Mouse (Mus musculus): ENCODE measurements around the gene Ivns1abp. TPM values are rescaled to one million over a fixed set of nuclear protein-coding genes. Genes with fewer than 3 reads are reported as not detected.
"Not testable (repeated sequence)": the region's sequence is repeated elsewhere in the genome, so short reads cannot be mapped to it uniquely, and the experiment has no call there.

The Ivns1abp gene
- 534 and 540 TPM in 2 replicates for polyA plus RNA-seq (2015; fragmentation: Nextera tagmentation; extraction: Ambion mirVana)

DNA sequence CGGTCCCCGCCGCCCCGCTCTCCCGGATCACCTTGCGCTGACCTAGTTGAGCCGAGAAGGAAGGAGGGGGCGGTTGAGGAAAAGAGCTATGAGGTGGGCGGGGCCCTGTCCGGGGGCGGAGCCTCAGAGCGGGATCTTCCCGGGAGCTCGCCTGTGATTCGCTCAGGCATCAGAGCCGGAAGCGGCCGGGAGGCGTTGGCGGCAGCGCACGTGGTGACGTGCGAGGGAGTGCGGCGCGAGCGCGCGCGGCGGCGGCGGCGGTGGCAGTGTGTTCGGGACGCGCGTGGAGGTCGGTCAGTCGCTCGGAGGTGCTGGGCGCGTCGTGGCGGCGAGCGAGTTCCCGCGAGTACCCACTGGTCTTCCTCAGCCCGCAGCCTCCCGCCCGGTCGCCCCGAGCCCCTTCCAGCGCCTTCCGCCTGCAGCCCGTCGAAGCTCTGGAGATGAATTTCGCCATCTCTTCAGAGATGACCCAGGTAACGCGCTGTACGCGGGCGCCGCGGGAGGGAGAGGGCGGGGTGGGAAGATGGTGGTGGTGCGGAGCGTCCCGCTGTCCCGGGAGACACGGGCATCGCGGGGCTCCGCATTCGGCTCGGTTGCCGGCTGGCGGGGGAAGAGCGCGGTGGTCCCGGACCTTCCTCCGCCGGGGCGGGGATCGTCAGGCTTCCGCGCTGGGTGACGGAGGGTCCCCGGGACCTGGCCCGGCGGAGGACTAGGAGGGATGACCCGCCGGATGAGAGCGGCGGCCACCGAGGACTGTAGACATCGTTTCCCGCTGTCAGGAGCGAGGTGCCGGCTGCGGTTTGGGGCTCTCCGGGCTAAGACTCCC, at the start of gene Ivns1abp:
TSS of gene Ivns1abp (plus strand) at position 195 of the 826 bp plus-strand sequence.
- Histone ChIP-seq H3K36me3 (ENCODE audit: insufficient read depth, low read length) (no peaks in the 10 kb centered on the region), H3K4me3 (ENCODE audit: low read length) (peak within 1 kb of the TSS; percentile 96), H3K4me1 (ENCODE audit: insufficient read depth, low read length) (peaks cover 29% of the 10 kb centered on the region), H3K9ac (replicated peaks; ENCODE audit: low read length) (peak within 1 kb of the TSS; percentile 99), H3K9me3 (ENCODE audit: low read length) (no peaks in the 10 kb centered on the region), H3K4me2 (replicated peaks; ENCODE audit: low read depth, low read length) (peak within 1 kb of the TSS; percentile 62), H3K27ac (ENCODE audit: low read length) (peak within 1 kb of the TSS; percentile 96), H3K27me3 (ENCODE audit: insufficient read depth, low read length) (no peaks in the 10 kb centered on the region)
- peak; percentile 94 for ATAC-seq (ENCODE audit: low FRiP score, low TSS enrichment)
- under 1% methylated on average over 94 of the region's 104 CpGs for WGBS

DNA sequence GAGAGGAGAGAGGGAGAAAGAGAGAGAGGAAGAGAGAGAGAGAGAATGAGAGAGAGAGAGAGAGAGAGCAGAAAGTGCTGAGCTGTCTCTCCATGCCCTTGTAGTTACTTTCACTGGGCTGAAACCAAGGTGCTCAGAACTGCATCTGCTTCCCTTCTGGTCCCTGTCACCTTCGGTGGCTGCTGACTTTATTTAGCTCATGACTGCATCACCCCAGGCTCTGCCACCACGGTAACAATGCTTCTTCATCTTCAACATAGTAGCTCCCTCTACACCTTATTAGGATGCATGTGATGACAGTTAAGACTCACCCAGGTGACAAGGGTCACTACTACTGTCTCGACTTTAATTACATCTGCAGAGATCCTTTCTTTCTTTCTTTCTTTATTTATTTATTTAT, 48.8 kb upstream of the Ivns1abp start:
- no peaks in the 10 kb centered on the region for H3K9me3 ChIP-seq (ENCODE audit: low read length)
- no peak overlapping the region for H3K27ac ChIP-seq (ENCODE audit: low read length)
- ATAC-seq (ENCODE audit: low FRiP score, low TSS enrichment): no peak
- H3K36me3 ChIP-seq (ENCODE audit: insufficient read depth, low read length): no peaks in the 10 kb centered on the region
- H3K4me3 ChIP-seq (ENCODE audit: low read length): no peak overlapping the region
- 0 out of 2 replicates have a peak, but pooled peaks cover 3% of the 10 kb centered on the region for H3K4me1 ChIP-seq (ENCODE audit: insufficient read depth, low read length)
- H3K27me3 ChIP-seq (ENCODE audit: insufficient read depth, low read length): no peaks in the 10 kb centered on the region
- WGBS: 55% methylated on average over 3 of the region's 3 CpGs
- H3K9ac ChIP-seq (replicated peaks; ENCODE audit: low read length): no peak overlapping the region
- no peak overlapping the region for H3K4me2 ChIP-seq (replicated peaks; ENCODE audit: low read depth, low read length)

GRCm38 (mm10) chr1:151296621-151297020, 47.7 kb upstream of the Ivns1abp start:
- Histone ChIP-seq H3K4me2 (replicated peaks; ENCODE audit: low read depth, low read length) (no peak overlapping the region), H3K9me3 (ENCODE audit: low read length) (no peaks in the 10 kb centered on the region), H3K27me3 (ENCODE audit: insufficient read depth, low read length) (no peaks in the 10 kb centered on the region), H3K36me3 (ENCODE audit: insufficient read depth, low read length) (no peaks in the 10 kb centered on the region), H3K4me3 (ENCODE audit: low read length) (no peak overlapping the region), H3K27ac (ENCODE audit: low read length) (no peak overlapping the region; the same call in 1 of the 2 replicates), H3K4me1 (ENCODE audit: insufficient read depth, low read length) (0 out of 2 replicates have a peak, but pooled peaks cover 3% of the 10 kb centered on the region), H3K9ac (replicated peaks; ENCODE audit: low read length) (no peak overlapping the region)
- 88% methylated on average over 1 of the region's 1 CpGs for WGBS
- no peak for ATAC-seq (ENCODE audit: low FRiP score, low TSS enrichment)

DNA sequence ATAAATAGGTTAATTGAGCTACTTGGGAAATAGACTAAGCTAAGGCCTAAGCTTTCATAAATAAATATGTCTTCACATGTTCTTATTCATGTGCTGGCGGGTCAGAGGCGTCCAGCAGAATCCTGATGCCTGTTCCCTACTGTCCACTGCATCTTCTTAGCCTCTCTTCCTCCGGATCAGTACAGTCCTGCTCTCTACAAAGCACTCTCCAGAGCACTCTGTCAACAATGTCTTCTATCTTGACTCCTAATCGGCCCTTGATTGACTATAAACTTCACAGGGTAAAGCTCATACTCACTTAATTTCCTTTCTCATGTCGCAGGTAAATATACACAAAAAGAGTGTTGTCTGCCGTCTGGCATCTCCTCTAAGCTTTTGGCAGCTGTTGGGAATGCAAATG, 47.3 kb upstream of the Ivns1abp start:
- ATAC-seq (ENCODE audit: low FRiP score, low TSS enrichment): no peak
- 82% methylated on average over 6 of the region's 6 CpGs for WGBS
- no peak overlapping the region for H3K4me3 ChIP-seq (ENCODE audit: low read length)
- no peaks in the 10 kb centered on the region for H3K9me3 ChIP-seq (ENCODE audit: low read length)
- no peak overlapping the region for H3K27ac ChIP-seq (ENCODE audit: low read length)
- H3K4me1 ChIP-seq (ENCODE audit: insufficient read depth, low read length): 0 out of 2 replicates have a peak, but pooled peaks cover 3% of the 10 kb centered on the region
- no peak overlapping the region for H3K4me2 ChIP-seq (replicated peaks; ENCODE audit: low read depth, low read length)
- H3K36me3 ChIP-seq (ENCODE audit: insufficient read depth, low read length): no peaks in the 10 kb centered on the region
- no peak overlapping the region for H3K9ac ChIP-seq (replicated peaks; ENCODE audit: low read length)
- no peaks in the 10 kb centered on the region for H3K27me3 ChIP-seq (ENCODE audit: insufficient read depth, low read length)

GRCm38 (mm10) chr1:151297596-151297995, 46.7 kb upstream of the Ivns1abp start:
- Histone ChIP-seq H3K9me3 (ENCODE audit: low read length) (no peaks in the 10 kb centered on the region), H3K9ac (replicated peaks; ENCODE audit: low read length) (no peak overlapping the region), H3K27ac (ENCODE audit: low read length) (no peak overlapping the region), H3K4me2 (replicated peaks; ENCODE audit: low read depth, low read length) (no peak overlapping the region), H3K4me1 (ENCODE audit: insufficient read depth, low read length) (0 out of 2 replicates have a peak, but pooled peaks cover 3% of the 10 kb centered on the region), H3K4me3 (ENCODE audit: low read length) (no peak overlapping the region), H3K36me3 (ENCODE audit: insufficient read depth, low read length) (no peaks in the 10 kb centered on the region), H3K27me3 (ENCODE audit: insufficient read depth, low read length) (no peaks in the 10 kb centered on the region)
- ATAC-seq (ENCODE audit: low FRiP score, low TSS enrichment): no peak
- 85% methylated on average over 2 of the region's 2 CpGs for WGBS

DNA sequence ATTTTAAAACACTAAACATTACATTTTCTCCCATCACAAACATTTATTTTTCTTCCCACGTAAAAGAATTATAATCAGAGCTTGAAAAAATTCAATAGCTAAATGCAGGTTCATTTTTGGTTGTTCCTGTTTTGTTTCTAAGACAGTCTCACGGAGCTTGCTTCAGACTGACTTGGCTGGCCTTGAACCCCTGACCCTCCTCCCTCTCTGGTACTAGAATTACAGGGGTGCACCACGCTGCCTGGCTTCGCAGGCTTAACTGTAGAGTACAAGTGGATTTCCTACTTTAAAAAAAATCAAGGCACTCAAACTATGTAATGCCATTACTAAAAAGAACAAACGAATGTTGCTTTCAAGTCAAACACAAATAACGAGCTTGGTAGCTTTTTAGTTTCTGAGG, 42.8 kb upstream of the Ivns1abp start:
- H3K27me3 ChIP-seq (ENCODE audit: insufficient read depth, low read length): no peaks in the 10 kb centered on the region
- no peaks in the 10 kb centered on the region for H3K4me1 ChIP-seq (ENCODE audit: insufficient read depth, low read length)
- H3K36me3 ChIP-seq (ENCODE audit: insufficient read depth, low read length): no peaks in the 10 kb centered on the region
- WGBS: 63% methylated on average over 6 of the region's 6 CpGs
- H3K4me3 ChIP-seq (ENCODE audit: low read length): no peak overlapping the region
- H3K4me2 ChIP-seq (replicated peaks; ENCODE audit: low read depth, low read length): no peak overlapping the region
- no peaks in the 10 kb centered on the region for H3K9me3 ChIP-seq (ENCODE audit: low read length)
- no peak overlapping the region for H3K9ac ChIP-seq (replicated peaks; ENCODE audit: low read length)
- no peak overlapping the region for H3K27ac ChIP-seq (ENCODE audit: low read length)
- ATAC-seq (ENCODE audit: low FRiP score, low TSS enrichment): no peak

DNA sequence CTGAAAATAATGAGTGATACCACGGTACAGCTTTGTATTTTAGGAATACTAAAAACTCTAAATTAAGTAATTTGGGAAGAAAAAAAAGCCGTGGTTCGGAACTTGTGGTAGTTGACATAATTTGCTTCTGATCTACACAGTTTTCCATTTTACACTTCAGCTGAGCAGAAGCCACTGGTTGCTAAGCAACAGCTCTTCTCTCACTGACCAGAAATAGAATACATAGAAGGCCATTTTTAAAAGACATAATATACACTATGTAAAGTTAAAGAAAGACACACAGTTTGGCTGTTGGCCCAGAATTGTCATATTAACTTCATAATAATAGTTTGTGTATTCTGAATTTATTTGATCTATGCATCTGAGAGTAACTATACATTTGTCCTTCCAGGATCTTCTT, 42.4 kb upstream of the Ivns1abp start:
- WGBS: 81% methylated on average over 3 of the region's 3 CpGs
- no peak overlapping the region for H3K4me3 ChIP-seq (ENCODE audit: low read length)
- H3K9ac ChIP-seq (replicated peaks; ENCODE audit: low read length): no peak overlapping the region
- H3K4me1 ChIP-seq (ENCODE audit: insufficient read depth, low read length): no peaks in the 10 kb centered on the region
- H3K9me3 ChIP-seq (ENCODE audit: low read length): no peaks in the 10 kb centered on the region
- no peak overlapping the region for H3K4me2 ChIP-seq (replicated peaks; ENCODE audit: low read depth, low read length)
- no peaks in the 10 kb centered on the region for H3K36me3 ChIP-seq (ENCODE audit: insufficient read depth, low read length)
- no peaks in the 10 kb centered on the region for H3K27me3 ChIP-seq (ENCODE audit: insufficient read depth, low read length)
- no peak for ATAC-seq (ENCODE audit: low FRiP score, low TSS enrichment)
- no peak overlapping the region for H3K27ac ChIP-seq (ENCODE audit: low read length)

- Histone ChIP-seq H3K4me3 (ENCODE audit: low read length) (no peak overlapping the region), H3K4me1 (ENCODE audit: insufficient read depth, low read length) (no peaks in the 10 kb centered on the region), H3K4me2 (replicated peaks; ENCODE audit: low read depth, low read length) (no peak overlapping the region), H3K9ac (replicated peaks; ENCODE audit: low read length) (no peak overlapping the region), H3K9me3 (ENCODE audit: low read length) (no peaks in the 10 kb centered on the region), H3K27ac (ENCODE audit: low read length) (no peak overlapping the region), H3K36me3 (ENCODE audit: insufficient read depth, low read length) (no peaks in the 10 kb centered on the region), H3K27me3 (ENCODE audit: insufficient read depth, low read length) (no peaks in the 10 kb centered on the region)
- no peak; the same call in 1 of the 2 replicates for ATAC-seq (ENCODE audit: low FRiP score, low TSS enrichment)
Observed at GRCm38 (mm10) chr1:151303265-151303664, 41.0 kb upstream of the Ivns1abp start.

- H3K27ac ChIP-seq (ENCODE audit: low read length); H3K9me3 ChIP-seq (ENCODE audit: low read length); H3K27me3 ChIP-seq (ENCODE audit: insufficient read depth, low read length); H3K36me3 ChIP-seq (ENCODE audit: insufficient read depth, low read length); H3K4me1 ChIP-seq (ENCODE audit: insufficient read depth, low read length); ATAC-seq (ENCODE audit: low FRiP score, low TSS enrichment); H3K9ac ChIP-seq (replicated peaks; ENCODE audit: low read length); H3K4me2 ChIP-seq (replicated peaks; ENCODE audit: low read depth, low read length); H3K4me3 ChIP-seq (ENCODE audit: low read length): not testable (repeated sequence)
- WGBS: 76% methylated on average over 3 of the region's 3 CpGs
Observed at GRCm38 (mm10) chr1:151305001-151305400, 39.3 kb upstream of the Ivns1abp start.

DNA sequence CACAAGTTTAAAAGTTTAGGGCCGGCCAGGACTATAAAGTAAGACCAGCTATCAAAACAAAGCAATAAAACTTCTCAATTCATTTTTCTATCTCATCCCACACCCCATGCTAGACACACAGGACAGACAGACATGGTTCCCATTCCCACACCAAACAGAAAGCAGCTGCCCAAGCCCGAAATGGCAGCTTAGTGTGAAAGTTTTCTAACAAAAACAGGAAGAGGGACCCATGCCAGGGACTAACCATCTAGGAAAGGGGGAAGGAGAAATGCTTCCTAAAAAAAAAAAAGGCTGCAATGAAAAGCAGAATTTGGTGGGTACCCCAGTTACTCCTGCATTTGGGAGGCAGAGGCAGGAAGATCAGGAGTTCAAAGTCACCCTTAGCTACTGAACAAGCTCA, 37.2 kb upstream of the Ivns1abp start:
- Histone ChIP-seq H3K4me2 (replicated peaks; ENCODE audit: low read depth, low read length) (no peak overlapping the region), H3K36me3 (ENCODE audit: insufficient read depth, low read length) (no peaks in the 10 kb centered on the region), H3K4me3 (ENCODE audit: low read length) (no peak overlapping the region), H3K27me3 (ENCODE audit: insufficient read depth, low read length) (no peaks in the 10 kb centered on the region), H3K9me3 (ENCODE audit: low read length) (no peaks in the 10 kb centered on the region), H3K9ac (replicated peaks; ENCODE audit: low read length) (no peak overlapping the region), H3K4me1 (ENCODE audit: insufficient read depth, low read length) (no peaks in the 10 kb centered on the region), H3K27ac (ENCODE audit: low read length) (no peak overlapping the region)
- ATAC-seq (ENCODE audit: low FRiP score, low TSS enrichment): no peak
- WGBS: 47% methylated on average over 2 of the region's 2 CpGs
